Mouse (Mus musculus) liver, adult (tissue): ENCODE results near the gene Hmgcs2.

Experiments used
- GATA4 ChIP-seq: IDR thresholded peaks from 2 replicates; pipeline ENCODE4 v1.6.1; 2014; ENCODE audit warnings: mild to moderate bottlenecking, low read length; ENCODE audit not compliant: insufficient replicate concordance

The Hmgcs2 gene

DNA sequence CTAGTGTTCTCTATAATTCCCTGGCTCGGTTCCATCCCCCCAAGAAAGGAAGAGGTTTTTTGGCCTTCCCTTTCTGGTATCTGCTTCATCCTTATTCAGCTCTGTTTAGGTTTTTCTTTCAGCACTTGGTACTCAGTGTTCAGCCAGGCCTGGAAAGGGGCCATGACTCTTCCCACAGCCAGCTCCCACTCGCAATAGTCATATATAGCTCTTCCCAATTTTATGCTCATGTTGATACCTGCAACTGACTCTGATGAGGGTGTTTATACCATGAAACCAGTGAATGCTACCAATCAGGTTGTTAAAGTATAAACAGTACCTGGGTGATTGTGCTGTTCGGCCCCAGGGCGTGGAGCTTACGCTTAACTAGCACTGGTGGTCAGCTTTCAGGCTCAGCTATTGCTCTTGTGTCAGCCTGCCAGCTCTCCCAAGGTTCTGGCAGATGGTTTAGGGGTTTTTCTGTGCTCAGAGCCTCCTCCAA is 20.9 kb upstream of the Hmgcs2 start:
- TF ChIP-seq GATA4 = no peak

DNA sequence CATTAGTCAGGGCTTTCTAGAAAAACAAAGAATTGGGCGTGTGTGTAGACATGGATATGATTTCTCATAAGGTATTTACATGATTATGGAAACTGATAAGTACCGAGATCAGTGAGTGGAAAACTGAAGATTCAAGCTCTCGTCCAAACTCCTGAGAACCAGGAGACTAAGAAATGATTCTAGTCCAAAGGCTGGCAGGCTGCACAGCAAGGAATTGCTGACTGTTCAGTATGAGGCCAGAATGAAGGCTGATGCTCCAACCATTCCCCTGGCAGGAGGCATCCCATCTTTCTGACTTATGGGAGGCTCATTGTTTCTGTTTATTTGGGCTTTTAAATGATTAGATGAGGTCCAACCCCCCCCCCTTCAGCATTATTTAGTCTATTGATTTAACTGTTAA is 19.7 kb upstream of the Hmgcs2 start:
- no peak for TF ChIP-seq GATA4

DNA sequence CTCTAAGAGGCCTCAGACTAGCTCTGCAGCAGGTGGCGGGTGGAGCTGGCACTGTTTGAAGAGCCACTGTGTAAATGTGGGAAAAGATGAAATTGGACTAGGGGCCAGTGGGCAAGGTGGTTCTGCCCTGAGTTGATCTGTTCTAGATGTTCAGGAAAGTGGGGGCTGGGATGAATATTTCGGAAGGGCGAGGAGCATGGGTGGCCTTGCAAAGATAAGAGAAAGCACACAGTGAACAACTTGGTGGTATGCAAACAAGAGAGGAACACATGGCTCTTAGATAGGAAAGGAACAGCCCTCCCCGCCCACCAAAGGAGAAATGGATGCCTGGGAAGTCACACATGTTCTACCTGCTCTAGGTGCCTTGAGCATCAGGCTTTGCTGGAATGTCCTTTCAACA is 18.8 kb upstream of the Hmgcs2 start:
- peak; percentile 23; the same call in 1 of the 2 replicates for TF ChIP-seq GATA4

DNA sequence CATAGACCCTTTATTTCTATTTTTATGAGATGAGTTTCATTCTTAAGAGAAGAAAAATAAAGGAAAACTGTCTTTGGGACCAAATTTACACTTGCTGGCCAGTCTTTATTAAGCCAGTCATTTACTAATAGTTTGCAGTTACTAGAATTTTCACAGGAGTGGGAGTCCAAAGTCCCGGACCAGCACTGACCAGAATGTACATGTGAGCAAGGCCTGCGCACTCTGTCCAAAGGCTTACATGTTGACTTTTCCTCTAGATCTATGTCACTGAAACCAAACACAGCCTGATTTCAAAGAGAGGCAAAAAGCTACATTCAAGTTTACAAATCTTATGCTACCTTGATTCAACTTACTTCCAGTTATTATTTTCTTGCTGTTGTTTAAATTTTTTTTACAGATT is 18.1 kb upstream of the Hmgcs2 start:
- no peak for TF ChIP-seq GATA4

DNA sequence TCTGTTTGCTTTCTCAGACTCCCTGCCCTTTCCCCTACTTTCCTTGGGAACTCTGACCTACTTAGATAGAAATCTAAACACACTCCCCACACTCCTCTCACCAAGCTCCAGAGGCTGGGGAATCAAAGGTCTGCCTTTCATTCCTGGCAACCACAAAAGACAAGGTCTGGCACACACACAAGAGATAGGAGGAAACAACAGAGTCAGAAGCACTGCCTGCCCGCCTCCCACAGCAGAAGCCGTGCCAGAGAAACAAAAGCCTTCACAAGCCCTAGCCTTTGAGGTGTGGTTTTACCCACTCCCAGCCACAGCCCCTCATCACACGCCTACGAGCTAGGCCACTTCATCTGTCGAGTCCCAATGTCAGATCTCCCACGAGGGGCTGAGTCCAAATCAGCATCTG is 13.0 kb upstream of the Hmgcs2 start:
- TF ChIP-seq GATA4 = peak; percentile 99

DNA sequence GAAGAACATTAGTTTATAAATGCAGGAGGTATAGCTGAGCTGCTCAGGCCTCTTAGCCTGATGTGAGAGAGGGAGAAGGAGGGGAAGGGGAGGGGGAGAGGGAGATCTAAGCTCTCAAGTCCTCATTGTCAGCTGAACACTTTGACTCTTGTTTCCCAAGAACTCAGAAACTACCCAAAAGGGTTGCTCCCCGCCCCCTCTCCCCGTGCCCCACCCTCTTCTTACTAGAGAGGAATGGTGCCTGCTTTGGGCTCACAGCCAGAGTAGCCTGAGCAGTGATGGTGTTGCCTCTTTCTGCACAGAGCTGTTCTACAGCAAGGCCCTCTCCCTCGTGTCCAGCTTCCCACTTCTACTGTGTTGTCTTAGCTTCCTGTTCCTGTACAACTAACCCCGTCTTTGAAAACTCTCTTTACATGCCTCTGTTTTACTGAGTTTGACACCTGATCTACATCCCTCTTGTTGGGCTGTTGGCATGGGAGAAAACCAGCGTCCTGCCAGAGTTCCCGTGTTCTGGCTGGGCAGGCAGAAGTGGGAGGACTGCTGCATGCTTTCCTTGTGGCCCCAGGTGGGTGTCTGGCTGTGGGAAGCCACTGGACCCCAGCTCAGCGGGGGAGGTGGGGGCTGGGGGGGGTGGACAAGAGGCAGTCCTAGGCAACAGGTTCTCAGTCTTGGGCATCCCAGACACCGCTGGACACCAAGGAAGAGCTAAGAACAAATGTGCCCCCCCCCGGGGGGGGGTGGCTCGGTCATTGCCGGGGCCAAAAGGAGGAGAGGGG is 6.4 kb upstream of the Hmgcs2 start:
- TF ChIP-seq GATA4 = no peak

DNA sequence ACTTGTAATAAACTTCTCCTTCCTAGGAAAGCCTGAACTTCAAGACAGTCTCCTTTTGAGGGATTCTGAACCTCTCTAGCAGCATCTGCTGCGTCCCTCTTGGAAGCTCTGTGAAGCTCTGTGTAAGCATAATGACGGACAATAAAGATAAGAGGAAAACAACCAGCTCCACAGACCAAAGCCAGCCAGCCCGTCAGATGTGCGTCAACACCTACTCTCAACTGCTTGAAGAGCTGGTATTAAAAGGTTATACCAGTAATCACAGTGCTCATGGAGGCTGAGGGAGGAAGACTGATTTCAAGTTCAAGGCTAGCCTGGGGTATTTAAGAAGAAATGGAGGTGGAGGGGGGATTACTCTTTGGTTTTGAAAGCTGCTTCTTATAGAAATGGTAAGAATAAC is 553 bp upstream of the Hmgcs2 start:
- no peak for TF ChIP-seq GATA4

DNA sequence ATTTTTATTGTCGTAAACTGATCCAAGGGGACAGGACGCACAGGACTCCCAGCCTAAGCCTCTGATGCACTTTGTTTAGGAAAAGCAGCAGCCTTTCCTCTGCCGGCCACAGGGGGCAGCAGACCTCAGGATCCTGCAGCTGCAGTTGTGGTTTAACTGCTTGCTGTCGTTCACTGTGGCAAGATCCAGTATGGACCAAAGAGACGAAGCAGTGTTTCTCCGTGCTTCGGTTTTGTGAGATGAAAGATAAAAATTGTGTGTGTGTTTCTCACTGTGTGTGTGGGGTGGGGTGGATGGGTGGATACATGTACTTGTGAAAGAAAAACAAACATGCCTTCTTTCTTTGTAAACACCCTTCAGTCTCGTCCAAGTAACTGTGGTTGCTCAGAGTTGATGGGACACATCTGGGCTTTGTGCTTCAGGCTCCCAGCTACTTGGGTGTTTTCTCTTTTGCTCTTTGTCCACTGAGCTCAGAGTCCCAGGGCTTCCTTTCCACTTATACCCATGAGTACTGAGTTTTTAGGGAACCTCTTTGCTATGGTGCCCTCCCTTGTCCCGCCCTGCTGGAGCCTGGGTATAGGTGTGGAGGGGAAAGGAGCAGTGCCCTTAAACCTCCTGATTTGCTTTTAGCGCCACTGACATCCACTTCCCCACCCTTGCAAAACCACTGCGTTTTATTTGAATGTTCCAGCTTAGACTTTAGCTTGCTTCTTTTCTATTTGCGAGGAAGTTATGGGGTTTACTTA is 871 bp downstream of the Hmgcs2 start:
- TF ChIP-seq GATA4 = no peak

DNA sequence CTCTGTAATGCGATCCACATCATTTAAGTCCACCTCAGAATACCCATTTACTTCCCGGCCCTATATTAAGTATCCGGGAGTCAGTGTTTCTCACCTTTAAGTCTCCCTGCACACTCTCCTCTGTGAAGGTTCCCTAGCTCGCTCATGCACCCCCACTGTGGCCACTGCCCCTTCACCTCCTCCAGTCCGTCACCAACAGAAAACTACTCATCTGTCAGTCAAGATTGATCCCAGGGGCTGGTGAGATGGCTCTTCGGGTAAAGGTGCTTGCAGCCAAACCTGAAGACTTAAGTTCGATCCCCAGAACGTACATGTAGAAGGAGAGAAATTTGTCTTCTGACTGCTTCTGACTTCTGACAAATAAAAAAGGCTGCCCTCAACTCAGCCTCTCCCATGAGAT is 2.2 kb downstream of the Hmgcs2 start:
- TF ChIP-seq GATA4 = no peak

DNA sequence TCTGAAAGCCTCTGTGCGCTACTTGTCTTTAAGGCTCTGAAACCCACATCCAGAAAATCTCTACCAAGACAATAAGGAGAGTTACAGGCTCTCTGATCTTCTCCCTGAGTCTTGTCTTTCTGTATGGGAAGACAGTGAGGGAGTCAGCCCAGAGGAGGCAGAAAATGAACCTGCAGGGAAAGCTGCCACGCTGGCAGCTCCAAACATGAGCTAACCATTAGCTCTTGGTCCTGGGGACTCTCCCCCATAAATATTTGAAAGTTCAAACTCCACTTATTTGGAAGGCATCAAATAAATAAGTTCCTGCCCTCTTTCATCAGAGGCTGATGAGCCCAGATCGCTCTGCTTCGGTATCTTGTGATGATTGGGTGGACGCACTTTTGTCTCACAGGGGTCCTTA is 3.0 kb downstream of the Hmgcs2 start:
- TF ChIP-seq GATA4 = no peak

DNA sequence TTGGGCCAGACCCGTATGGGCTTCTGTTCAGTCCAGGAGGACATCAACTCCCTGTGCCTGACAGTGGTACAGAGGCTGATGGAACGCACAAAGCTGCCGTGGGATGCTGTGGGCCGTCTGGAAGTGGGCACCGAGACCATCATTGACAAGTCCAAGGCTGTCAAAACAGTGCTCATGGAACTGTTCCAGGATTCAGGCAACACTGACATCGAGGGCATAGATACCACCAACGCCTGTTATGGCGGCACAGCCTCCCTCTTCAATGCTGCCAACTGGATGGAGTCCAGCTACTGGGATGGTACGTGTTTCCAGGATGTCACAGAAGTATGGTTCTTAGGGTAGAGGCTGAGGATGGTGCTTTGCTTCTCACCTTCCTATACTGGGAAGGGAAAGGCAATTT is 10.8 kb downstream of the Hmgcs2 start:
- no peak for TF ChIP-seq GATA4

DNA sequence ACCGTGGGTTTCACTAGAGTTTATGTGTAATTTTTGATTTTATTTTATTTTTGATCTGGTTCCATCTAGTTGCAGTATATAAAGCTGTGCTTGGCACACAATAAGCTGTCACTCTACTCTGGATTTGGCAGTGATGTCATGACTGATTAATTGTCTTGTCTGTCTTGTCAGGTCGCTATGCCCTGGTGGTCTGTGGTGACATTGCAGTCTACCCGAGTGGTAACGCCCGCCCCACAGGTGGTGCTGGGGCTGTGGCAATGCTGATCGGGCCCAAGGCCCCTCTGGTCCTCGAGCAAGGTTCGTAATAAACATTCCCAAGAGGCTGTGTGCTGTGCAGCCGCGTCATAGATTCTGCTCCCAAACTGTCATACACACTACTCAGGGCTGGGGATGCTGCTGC is 15.7 kb downstream of the Hmgcs2 start:
- TF ChIP-seq GATA4 = no peak

DNA sequence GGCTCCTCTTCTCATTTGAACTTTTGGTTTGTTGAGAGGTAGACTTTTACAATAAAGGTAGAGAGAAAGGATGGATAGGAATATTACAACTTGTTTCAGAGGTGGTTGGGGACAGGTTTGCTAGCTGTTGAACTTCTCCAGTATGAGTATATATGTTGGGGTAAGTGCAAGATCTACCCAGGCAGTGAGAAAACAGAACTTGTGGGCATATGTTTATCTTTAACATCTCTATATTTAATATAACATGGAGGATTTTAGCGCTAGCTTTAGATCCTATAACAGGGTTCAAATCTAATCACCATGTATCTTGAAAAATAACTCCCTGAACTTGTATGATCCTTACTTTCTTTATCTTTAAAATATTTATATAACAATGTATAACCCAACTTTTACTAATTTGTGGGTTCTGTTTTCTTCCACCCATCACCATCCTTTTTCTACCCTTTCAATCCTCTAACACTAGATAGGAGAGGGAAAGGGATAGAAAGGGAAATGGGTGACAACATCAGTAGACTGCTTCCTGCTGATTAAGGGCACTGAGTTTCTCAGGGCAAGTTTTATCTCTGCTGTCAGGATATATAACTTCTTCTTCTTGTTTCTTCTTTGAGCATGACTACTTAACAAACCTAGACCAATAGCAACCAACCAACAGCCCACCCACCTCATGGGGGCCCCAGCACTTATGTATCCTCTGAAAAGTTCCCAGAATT is 19.3 kb downstream of the Hmgcs2 start:
- TF ChIP-seq GATA4 = no peak

DNA sequence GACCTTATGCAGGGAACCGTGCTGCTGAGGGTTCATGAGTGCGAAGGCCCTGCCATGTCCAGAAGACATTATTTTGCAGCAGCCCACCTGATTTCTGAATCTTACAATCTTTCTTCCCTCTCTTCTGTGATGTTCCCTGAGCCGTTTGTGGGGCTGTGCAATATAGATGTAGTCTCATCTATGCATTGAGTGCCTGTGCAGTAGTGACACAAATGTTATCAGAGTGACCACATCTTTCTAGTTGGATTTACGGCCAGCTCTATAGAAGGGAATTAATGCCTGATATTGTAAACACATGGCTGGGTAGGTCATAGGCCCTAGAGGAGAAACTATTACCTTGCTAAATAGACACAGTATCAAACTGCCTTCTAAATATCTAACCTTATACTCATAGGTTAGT is 20.0 kb downstream of the Hmgcs2 start:
- TF ChIP-seq GATA4 = no peak

DNA sequence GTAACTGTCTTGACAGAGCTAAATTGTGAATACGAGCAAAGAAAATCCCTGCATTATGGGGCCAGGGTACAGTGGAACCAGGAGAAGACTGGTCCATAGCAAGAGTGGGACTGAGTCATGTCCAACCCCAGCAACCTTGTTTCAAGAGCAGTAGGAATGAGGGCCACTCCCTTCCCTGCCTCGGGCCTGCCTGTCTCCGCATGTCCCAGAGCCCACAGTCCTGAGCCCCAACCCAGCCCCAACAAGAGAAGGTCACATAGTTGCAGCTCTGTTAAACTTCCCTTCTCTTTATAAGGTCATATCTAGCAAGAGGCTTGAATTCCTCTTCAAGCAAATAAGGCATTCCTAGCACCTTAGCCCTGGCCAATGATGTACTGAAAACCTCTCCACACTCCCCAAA is 21.5 kb downstream of the Hmgcs2 start:
- no peak for TF ChIP-seq GATA4

DNA sequence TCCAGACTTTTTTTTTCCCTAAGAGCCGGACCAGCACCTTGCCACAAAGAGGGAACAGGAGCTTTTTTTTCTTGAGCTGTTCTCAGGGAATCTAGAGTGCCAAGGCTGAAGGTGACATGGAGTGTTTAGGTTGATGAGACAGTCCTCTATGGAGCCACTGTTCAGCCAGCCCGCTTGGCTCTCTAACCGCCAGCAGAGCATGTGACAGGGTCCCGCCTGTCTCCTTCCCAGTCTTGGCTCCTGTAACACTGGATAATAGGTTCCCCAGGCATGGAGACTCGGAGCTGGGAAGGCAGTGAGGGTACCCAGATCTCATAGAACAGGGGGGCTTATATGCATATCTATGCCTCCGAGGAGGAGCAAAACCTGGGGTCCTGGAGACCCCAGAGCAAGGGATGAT is 28.4 kb downstream of the Hmgcs2 start:
- no peak for TF ChIP-seq GATA4
